Mouse (Mus musculus) neural tube, embryonic 10.5 days (tissue): ENCODE data around the gene Casc1.
"Not testable (repeated sequence)": the region's sequence is repeated elsewhere in the genome, so short reads cannot be mapped to it uniquely, and the experiment has no call there.

ENCODE experiments used
- DNase-seq: peaks from one replicate; pipeline ENCODE4 v3.0.0-alpha.2; 2017; ENCODE audit warnings: low spot score; ENCODE audit errors: extremely low spot score

Casc1 gene

GRCm38 (mm10) chr6:145139236-145139635 is 71.6 kb downstream of the Casc1 start:
- no peak for DNase-seq

- no peak for DNase-seq
These were observed 74.0 kb downstream of the Casc1 start for GRCm38 (mm10) chr6:145136831-145137230.

GRCm38 (mm10) chr6:145135804-145136203 is 75.0 kb downstream of the Casc1 start:
- DNase-seq = no peak

GRCm38 (mm10) chr6:145135295-145135694 is 75.5 kb downstream of the Casc1 start:
- DNase-seq = no peak

GRCm38 (mm10) chr6:145132969-145133368 is 77.8 kb downstream of the Casc1 start:
- DNase-seq = not testable (repeated sequence)

- DNase-seq = no peak
These were observed 78.8 kb downstream of the Casc1 start for GRCm38 (mm10) chr6:145131991-145132390.

GRCm38 (mm10) chr6:145129563-145129962 is 81.2 kb downstream of the Casc1 start:
- no peak for DNase-seq

- DNase-seq = no peak
These were observed 83.2 kb downstream of the Casc1 start for GRCm38 (mm10) chr6:145127652-145128051.

- no peak for DNase-seq
These were observed 85.2 kb downstream of the Casc1 start for GRCm38 (mm10) chr6:145125591-145126113.
